Mouse (Mus musculus): ENCODE measurements at regions not wholly inside any gene's neighbourhood (a gene's known extent, or its start where the extent isn't known, plus 50 kb on each side); places are given as distances from the start of the nearest gene placed in this dataset.

- TF ChIP-seq CTCF (IDR thresholded peaks at IDR 0.05; ENCODE audit: insufficient read depth, low read length) (no peak), POLR2A (IDR thresholded peaks at IDR 0.05; ENCODE audit: borderline replicate concordance, extremely low read depth, low read depth, low read length) (no peak)
Measured at GRCm38 (mm10) chr1:75915311-75915710, 369.2 kb downstream of the Slc4a3 start.
